Mouse (Mus musculus) layer of hippocampus, adult 9-11 months (tissue): ENCODE data around the gene Wfdc10.

Source experiments
- DNase-seq: peaks from one replicate; pipeline ENCODE4 v3.0.0; 2022

Gene Wfdc10

DNA sequence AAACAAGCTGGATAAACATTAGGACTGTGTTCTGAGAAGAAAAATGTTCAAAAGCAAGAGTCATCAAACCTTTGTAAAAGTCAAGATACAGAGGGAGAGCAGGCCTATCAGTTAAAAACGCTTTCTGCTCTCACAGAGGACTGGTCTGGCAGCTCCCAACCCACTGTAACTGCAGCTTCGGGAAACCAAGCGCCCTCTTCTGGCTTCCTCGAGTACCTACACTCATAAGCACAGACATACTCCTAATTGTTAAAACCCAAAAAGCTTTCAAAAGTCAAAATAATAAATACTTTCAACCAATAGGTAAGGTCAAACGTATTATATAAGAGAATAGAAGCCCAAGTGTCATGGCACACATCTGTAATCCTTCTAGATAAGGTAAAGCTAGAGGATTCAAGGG, 48.4 kb downstream of the Wfdc10 start:
- DNase-seq, result no peak

DNA sequence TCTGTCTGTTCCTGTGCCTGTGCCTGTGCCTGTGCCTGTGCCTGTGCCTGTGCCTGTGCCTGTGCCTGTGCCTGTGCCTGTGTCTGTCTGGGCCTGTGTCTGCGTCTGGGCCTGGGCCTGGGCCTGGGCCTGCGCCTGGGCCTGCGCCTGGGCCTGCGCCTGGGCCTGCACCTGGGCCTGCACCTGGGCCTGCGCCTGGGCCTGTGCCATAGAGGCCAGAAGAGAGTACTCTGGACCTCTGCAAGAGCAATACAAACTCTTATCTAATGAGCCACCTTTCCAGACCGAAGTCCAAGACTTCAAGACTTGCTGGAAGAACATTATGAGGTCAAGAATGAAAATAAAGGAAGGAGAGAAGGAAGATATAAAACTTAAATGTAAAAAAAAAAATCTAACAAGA, 49.5 kb downstream of the Wfdc10 start:
- DNase-seq, result no peak

- no peak for DNase-seq
Observed at GRCm38 (mm10) chr2:164705991-164706390, 50.1 kb downstream of the Wfdc10 start.
